Mouse (Mus musculus) stomach, postnatal 0 days (tissue): ENCODE measurements around the gene Deaf1. TPM values are rescaled to one million over a fixed set of nuclear protein-coding genes. Genes with fewer than 3 reads are reported as not detected.

Source experiments
- ATAC-seq: fragments of 200-750 bp; cut with Nextera tagmentation; 2 replicates; pipeline ENCODE4 v1.8.0; 2017; ENCODE audit not compliant: low FRiP score, low TSS enrichment
- DNase-seq: peaks from one replicate; pipeline ENCODE4 v3.0.0-alpha.2; 2016; ENCODE audit warnings: low spot score
- H3K27ac ChIP-seq: fragments of 300-500 bp; sonication (generic); replicated peaks from 2 replicates; pipeline ENCODE4 v1.5.1; 2014; ENCODE audit warnings: mild to moderate bottlenecking, control low read depth
- H3K27me3 ChIP-seq: fragments of 300-500 bp; sonication (generic); 2 replicates; pipeline ENCODE4 v1.6.1; 2014; ENCODE audit warnings: low read length; ENCODE audit not compliant: control insufficient read depth, insufficient read depth
- H3K36me3 ChIP-seq: fragments of 300-500 bp; sonication (generic); 2 replicates; pipeline ENCODE4 v1.6.1; 2014; ENCODE audit warnings: low read length, mixed read lengths; ENCODE audit not compliant: control insufficient read depth, insufficient read depth
- H3K4me1 ChIP-seq: fragments of 300-500 bp; sonication (generic); replicated peaks from 2 replicates; pipeline ENCODE4 v1.6.1; 2014; ENCODE audit warnings: antibody characterized with exemption; ENCODE audit not compliant: control insufficient read depth, insufficient read depth
- H3K4me2 ChIP-seq: fragments of 300-500 bp; sonication (generic); replicated peaks from 2 replicates; pipeline ENCODE4 v1.6.1; 2014; ENCODE audit warnings: low read depth, mild to moderate bottlenecking, control low read depth, moderate library complexity
- H3K4me3 ChIP-seq: fragments of 300-500 bp; sonication (generic); 2 replicates; pipeline ENCODE4 v1.5.1; 2014; ENCODE audit warnings: low read depth, low read length, control low read depth
- H3K9ac ChIP-seq: fragments of 300-500 bp; sonication (generic); 2 replicates; pipeline ENCODE4 v1.6.1; 2014; ENCODE audit warnings: mild to moderate bottlenecking, low read length, control low read depth, mixed read lengths
- H3K9me3 ChIP-seq: fragments of 300-500 bp; sonication (generic); 2 replicates; pipeline ENCODE4 v1.6.1; 2016; ENCODE audit warnings: low read length; ENCODE audit not compliant: control insufficient read depth
- CTCF ChIP-seq: IDR thresholded peaks from 2 replicates; pipeline ENCODE4 v1.5.1; 2016; ENCODE audit warnings: antibody characterized with exemption, low read depth, mild to moderate bottlenecking, moderate library complexity
- EP300 ChIP-seq: optimal IDR thresholded peaks from 2 replicates; pipeline ENCODE3; 2016; ENCODE audit warnings: antibody characterized with exemption
- WGBS: fragments of 180-500 bp; shearing (Covaris S2); extraction: QIAGEN DNeasy Blood & Tissue Kit; methylation state at CpG from one replicate; pipeline ENCODE4 v1.1.7; 2014; 5-methylcytosine and 5-hydroxymethylcytosine counted together
- polyA plus RNA-seq: library from polyadenylated mRNA; unstranded; fragments of >200 nt; fragmentation: Nextera tagmentation; extraction: Ambion mirVana; gene quantifications from 2 replicates; pipeline ENCODE4 v1.2.1, GENCODE M21; 2015

Deaf1 gene
- polyA plus RNA-seq, 1 experiment from 2014 or later, result 37.6 TPM

- 0 out of 2 replicates have a peak, but pooled peaks cover 3% of the 10 kb centered on the region for H3K36me3 ChIP-seq
- peaks cover 9% of the 10 kb centered on the region for H3K4me1 ChIP-seq
- DNase-seq, result no peak
- peak overlapping the region; percentile 63 for H3K4me3 ChIP-seq
- peak overlapping the region; percentile 97 for H3K4me2 ChIP-seq
- ATAC-seq, result peak; percentile 22
- 16% methylated on average over 21 of the region's 24 CpGs for WGBS
- H3K9me3 ChIP-seq, result no peaks in the 10 kb centered on the region
- H3K27me3 ChIP-seq, result no peaks in the 10 kb centered on the region
- H3K9ac ChIP-seq, result peak overlapping the region; percentile 92
- TF ChIP-seq EP300, result no peak
- no peak for TF ChIP-seq CTCF
- peak overlapping the region; percentile 99 for H3K27ac ChIP-seq
Observed at GRCm38 (mm10) chr7:141328373-141328990, 992 bp upstream of the Deaf1 start.

DNA sequence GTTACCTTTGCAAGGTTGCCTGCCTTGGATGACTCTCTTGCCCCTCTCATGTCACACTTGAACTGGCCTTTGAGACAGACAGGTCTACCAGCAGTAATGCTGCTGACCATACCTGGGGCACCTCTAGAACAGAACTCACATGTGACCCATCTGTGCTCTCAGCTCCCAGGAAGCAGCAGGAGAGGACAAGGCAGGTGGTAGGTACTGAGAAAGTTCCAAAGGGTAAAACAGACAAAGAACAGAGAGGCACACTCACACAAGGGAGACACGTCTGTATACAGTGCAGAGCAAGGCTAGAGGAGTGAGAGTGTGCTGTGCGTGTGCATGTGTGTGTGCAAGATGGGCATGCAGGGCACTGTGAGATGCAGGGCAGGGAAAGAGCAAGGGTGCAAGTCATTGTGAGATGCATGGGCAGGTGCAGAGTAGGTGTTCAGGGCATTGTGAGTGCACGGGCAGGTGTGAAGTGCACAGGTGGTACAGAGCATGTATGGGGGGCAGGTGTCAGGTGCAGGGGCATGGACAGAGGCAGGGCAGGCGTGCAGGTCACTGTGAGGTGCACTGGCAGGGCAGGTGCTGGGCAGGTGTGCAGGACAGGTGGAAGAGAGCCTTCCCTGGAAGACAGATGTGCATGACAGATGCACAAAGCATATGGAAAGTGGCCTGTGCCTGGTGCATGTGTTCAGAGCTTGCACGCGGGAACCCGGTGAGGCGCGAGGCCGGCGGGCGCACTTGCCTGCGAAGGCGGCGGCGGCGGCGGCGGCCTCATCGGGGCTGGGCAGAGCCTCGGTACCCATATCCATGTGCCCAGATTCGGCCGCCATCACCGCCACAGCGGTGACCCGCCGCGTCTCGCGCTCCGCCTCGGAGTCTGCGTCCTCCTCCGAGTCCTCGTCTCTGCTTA is 694 bp downstream of the Deaf1 start:
- ATAC-seq, result peak; percentile 4; the same call in 1 of the 2 replicates

DNA sequence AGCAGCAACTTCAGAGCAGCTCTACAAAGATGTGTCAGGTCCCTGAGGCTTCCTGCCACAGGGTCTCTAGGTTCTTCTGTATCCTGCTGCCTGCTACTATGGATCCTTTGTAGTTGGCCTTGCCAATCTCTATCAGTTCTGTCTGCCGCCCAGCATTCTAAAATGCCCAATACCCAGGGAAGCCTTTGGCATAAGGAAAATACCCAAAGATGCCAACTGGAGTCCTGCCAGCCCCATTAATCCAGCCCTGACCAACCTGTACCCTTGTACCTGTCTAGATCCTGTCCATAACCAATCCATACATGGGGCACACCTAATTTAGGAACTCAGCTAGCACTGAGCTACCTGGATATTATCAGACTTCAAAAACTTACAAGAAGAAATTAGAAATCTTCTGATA is 2.8 kb downstream of the Deaf1 start:
- ATAC-seq (no peak), DNase-seq (no peak)
- 75% methylated on average over 1 of the region's 1 CpGs for WGBS
- peaks cover 19% of the 10 kb centered on the region for H3K36me3 ChIP-seq
- no peak overlapping the region for H3K27ac ChIP-seq
- H3K27me3 ChIP-seq, result no peaks in the 10 kb centered on the region
- no peak overlapping the region for H3K9ac ChIP-seq
- no peaks in the 10 kb centered on the region for H3K9me3 ChIP-seq
- no peak for TF ChIP-seq EP300
- no peak for TF ChIP-seq CTCF
- peaks cover 9% of the 10 kb centered on the region for H3K4me1 ChIP-seq
- H3K4me2 ChIP-seq, result no peak overlapping the region
- no peak overlapping the region for H3K4me3 ChIP-seq

More for the DNA sequence above, 694 bp downstream of the Deaf1 start:
- no peaks in the 10 kb centered on the region for H3K27me3 ChIP-seq
- peak overlapping the region; percentile 97 for H3K4me2 ChIP-seq
- 4% methylated on average over 33 of the region's 35 CpGs for WGBS
- H3K9ac ChIP-seq, result peak overlapping the region; percentile 92
- peaks cover 9% of the 10 kb centered on the region for H3K4me1 ChIP-seq
- H3K36me3 ChIP-seq, result peaks cover 9% of the 10 kb centered on the region
- no peaks in the 10 kb centered on the region for H3K9me3 ChIP-seq
- H3K27ac ChIP-seq, result peak overlapping the region; percentile 94
- no peak for DNase-seq
- no peak for TF ChIP-seq EP300
- TF ChIP-seq CTCF, result no peak
- peak overlapping the region; percentile 63 for H3K4me3 ChIP-seq

GRCm38 (mm10) chr7:141319446-141319845 is 8.0 kb downstream of the Deaf1 start:
- DNase-seq (no peak), ATAC-seq (no peak)
- H3K27me3 ChIP-seq, result no peaks in the 10 kb centered on the region
- 66% methylated on average over 2 of the region's 2 CpGs for WGBS
- no peak overlapping the region for H3K4me3 ChIP-seq
- H3K4me2 ChIP-seq, result no peak overlapping the region
- TF ChIP-seq EP300 (no peak), CTCF (no peak)
- H3K9ac ChIP-seq, result no peak overlapping the region
- no peaks in the 10 kb centered on the region for H3K9me3 ChIP-seq
- no peaks in the 10 kb centered on the region for H3K4me1 ChIP-seq
- H3K27ac ChIP-seq, result no peak overlapping the region
- peaks cover 29% of the 10 kb centered on the region for H3K36me3 ChIP-seq

DNA sequence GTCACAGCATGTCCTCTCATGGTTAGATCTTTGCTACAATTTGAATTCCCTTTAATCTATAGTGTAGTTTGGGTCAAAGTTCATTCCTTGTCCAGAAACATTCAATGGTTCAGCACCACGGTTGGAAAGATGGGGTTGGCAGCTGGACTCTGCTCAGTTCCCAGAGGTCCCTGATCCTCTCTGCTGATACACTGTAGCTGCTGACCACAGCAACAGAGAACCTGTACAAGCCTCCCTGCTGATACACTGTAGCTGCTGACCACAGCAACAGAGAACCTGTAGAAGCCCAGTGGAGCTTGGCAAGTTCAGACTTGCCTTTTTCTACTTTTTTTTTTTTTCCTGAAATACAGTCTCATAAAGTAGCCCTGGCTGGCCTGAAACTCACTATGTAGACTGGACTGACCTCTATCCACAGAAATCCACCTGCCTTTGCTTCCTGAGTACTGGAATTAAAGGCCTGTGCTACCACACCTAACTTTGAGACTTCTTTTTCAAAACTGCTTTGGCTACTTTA is 9.8 kb downstream of the Deaf1 start:
- Histone ChIP-seq H3K36me3 (peaks cover 37% of the 10 kb centered on the region), H3K9me3 (no peaks in the 10 kb centered on the region), H3K4me3 (no peak overlapping the region), H3K9ac (no peak overlapping the region), H3K4me2 (no peak overlapping the region), H3K27me3 (no peaks in the 10 kb centered on the region), H3K27ac (no peak overlapping the region), H3K4me1 (no peaks in the 10 kb centered on the region)
- DNase-seq, result no peak
- ATAC-seq, result no peak
- 64% methylated on average over 1 of the region's 1 CpGs for WGBS
- TF ChIP-seq CTCF (no peak), EP300 (no peak)

GRCm38 (mm10) chr7:141315974-141316373 is 11.5 kb downstream of the Deaf1 start:
- Histone ChIP-seq H3K27me3 (no peaks in the 10 kb centered on the region), H3K9ac (no peak overlapping the region), H3K27ac (no peak overlapping the region), H3K9me3 (no peaks in the 10 kb centered on the region), H3K4me2 (no peak overlapping the region), H3K4me1 (no peaks in the 10 kb centered on the region), H3K36me3 (peaks cover 36% of the 10 kb centered on the region), H3K4me3 (no peak overlapping the region)
- DNase-seq (peak; percentile 62), ATAC-seq (peak; percentile 75)
- WGBS, result 72% methylated on average over 5 of the region's 5 CpGs
- TF ChIP-seq EP300 (no peak), CTCF (peak; percentile 73)
